Mouse (Mus musculus) testis, adult 2 months (tissue): ENCODE measurements at regions not wholly inside any gene's neighbourhood (a gene's known extent, or its start where the extent isn't known, plus 50 kb on each side); places are given as distances from the start of the nearest gene placed in this dataset.

Experiments
- CTCF ChIP-seq: fragments of 200-500 bp; IDR thresholded peaks from 2 replicates; pipeline ENCODE4 v1.5.1; 2012; ENCODE audit warnings: low read depth, mild to moderate bottlenecking, inconsistent platforms, low read length, moderate library complexity; ENCODE audit not compliant: control insufficient read depth, insufficient read depth, insufficient replicate concordance
- POLR2A ChIP-seq: fragments of 200-500 bp; IDR thresholded peaks from 2 replicates; pipeline ENCODE4 v1.6.1; 2012; ENCODE audit warnings: low read depth, mild to moderate bottlenecking, inconsistent platforms, low read length, moderate library complexity; ENCODE audit not compliant: control insufficient read depth

DNA sequence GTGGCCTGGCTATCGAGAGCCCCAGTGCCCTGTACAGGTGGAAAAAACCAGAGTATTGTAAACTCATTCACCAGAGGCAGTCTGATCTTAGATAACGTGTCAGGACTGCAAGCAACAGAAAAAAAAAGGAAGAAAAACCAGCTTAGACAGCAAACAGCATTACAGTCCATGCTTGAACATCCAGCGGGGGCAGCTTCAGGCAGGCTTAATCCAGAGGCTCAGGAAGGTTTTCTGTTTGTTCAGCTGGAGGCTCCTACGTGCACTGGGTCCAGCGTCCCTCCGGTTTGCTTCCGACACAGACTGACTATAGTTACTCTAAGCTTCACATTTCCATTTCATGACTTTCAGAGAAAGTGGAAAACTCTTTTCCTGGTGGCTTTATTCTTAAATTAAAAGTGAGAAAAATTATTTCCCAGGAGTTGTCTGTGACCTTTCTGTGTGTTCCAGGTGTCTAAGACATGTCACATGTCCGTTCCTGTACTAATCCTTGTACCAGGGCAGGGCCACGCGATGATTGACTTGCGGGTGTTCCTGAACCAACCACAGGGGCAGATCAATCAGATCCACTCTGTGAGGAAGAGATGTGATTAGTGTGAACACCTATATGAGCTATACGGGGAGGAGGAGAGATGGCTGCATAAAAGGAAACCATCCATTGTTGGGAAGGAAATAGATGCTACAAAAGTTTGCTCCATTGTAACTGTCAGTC, 144.4 kb upstream of the Fam241a start:
- TF ChIP-seq POLR2A (no peak), CTCF (no peak)
